In the genomic region with DNA sequence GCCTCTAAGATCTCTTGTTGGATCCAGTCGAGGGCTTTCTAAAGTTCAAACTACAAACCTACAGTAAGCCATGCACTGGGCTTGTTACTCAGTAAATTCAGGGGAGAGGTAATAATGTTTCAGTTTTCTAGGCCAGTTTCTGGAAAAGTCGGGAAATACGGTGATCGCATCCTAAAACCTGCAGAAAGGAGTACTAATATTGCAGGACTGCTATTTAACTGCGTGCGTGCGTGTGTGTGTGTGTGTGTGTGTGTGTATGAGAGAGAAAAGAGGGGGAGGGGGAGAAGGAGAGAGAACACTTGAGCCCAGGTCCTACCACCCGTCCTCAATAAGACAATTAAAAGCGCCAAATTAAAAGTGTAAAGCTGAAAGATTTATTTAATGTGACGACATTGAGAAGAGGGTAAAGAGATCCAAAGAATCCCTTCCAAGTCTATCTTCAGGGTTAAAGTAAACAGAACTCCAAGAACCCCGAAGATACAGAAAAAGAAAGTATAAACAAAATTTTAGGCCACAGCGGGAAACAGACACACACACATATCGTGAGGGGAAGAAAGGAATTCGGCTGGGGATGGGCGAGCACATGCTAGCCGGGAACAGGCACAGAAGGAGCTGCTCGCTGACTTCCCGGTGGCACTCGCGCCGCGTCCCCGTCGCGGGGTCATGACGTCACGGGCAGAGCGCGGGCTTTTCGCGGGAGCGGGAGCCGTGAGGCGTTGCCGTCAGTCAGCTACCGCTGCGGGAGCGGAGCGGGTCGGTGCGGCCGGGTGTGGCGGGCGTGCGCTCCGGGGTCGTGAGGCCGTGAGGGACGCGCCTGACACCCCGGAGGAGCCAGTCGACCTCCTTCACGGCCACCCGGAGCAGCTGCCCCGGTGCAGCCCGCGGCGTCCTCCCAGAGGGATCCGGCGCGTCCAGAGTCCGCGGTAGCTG, we compare ENCODE assay signal across 8 mouse cellular contexts. TPM values are rescaled to one million over a fixed set of nuclear protein-coding genes. Genes with fewer than 3 reads are reported as not detected.
A peak's percentile ranks its signal among the peaks of the same experiment; 100 is the strongest.
DNase-seq lines count a peak whose midpoint lies in the region; ATAC-seq lines count a peak whose summit lies in the region.

A gene (plus strand): TSS at position 694 of the 930 bp plus-strand sequence.

- H3K9ac ChIP-seq in embryonic facial prominence, embryonic 14.5 days (ENCODE audit: low read depth, low read length): peak within 1 kb of the TSS; percentile 91
- peak within 1 kb of the TSS; percentile 81 for H3K9ac ChIP-seq in kidney, embryonic 14.5 days (ENCODE audit: low read depth, low read length)
- H3K9ac ChIP-seq in limb, embryonic 15.5 days: peak within 1 kb of the TSS; percentile 60

- peak; percentile 87 for DNase-seq in 3T3-L1 (ENCODE audit: low read depth, low spot score)
- peak; percentile 89 for DNase-seq in adrenal gland, postnatal 4 days (ENCODE audit: low spot score in 2 of 2)
- peak; percentile 93 for DNase-seq in embryonic facial prominence, embryonic 14.5 days (ENCODE audit: low spot score)
- peak; percentile 77 to 85 for DNase-seq in heart, adult 9 months (ENCODE audit: low spot score in 2 of 2)
- peak; percentile 71 to 83 for DNase-seq in monocyte, adult 2 months (ENCODE audit: low read depth in 1 of 2, low spot score in 2 of 2)
- peak; percentile 84 to 87 for DNase-seq in spleen, postnatal 36 days (ENCODE audit: low spot score in 2 of 2)

- ATAC-seq in embryonic facial prominence, embryonic 14.5 days (ENCODE audit: low read depth): peak; percentile 92
- ATAC-seq in kidney, embryonic 14.5 days (ENCODE audit: low FRiP score, low TSS enrichment): peak; percentile 96
- peak; percentile 77; the same call in 1 of the 2 replicates for ATAC-seq in limb, embryonic 15.5 days (ENCODE audit: insufficient number of reproducible peaks, low FRiP score, low TSS enrichment, low read depth)

- peak within 1 kb of the TSS; percentile 87 for H3K4me3 ChIP-seq in embryonic facial prominence, embryonic 14.5 days (ENCODE audit: low read depth, low read length)
- peak within 1 kb of the TSS; percentile 57 for H3K4me3 ChIP-seq in kidney, embryonic 14.5 days (ENCODE audit: low read length)
- H3K4me3 ChIP-seq in limb, embryonic 15.5 days: peak within 1 kb of the TSS; percentile 70

- WGBS in embryonic facial prominence, embryonic 14.5 days: 12% methylated on average over 29 of the region's 63 CpGs
- 6% methylated on average over 63 of the region's 63 CpGs for WGBS in kidney, embryonic 14.5 days
- 5% methylated on average over 61 of the region's 63 CpGs for WGBS in limb, embryonic 15.5 days

- H3K4me2 ChIP-seq in embryonic facial prominence, embryonic 14.5 days (ENCODE audit: low read depth, low read length): peak within 1 kb of the TSS; percentile 70
- H3K4me2 ChIP-seq in kidney, embryonic 14.5 days (replicated peaks; ENCODE audit: low read depth, low read length): peak within 1 kb of the TSS; percentile 64
- H3K4me2 ChIP-seq in limb, embryonic 15.5 days: peak within 1 kb of the TSS; percentile 46

- H3K36me3 ChIP-seq in embryonic facial prominence, embryonic 14.5 days (ENCODE audit: control insufficient read depth, insufficient read depth, low read length): no peaks in the 10 kb centered on the region
- H3K36me3 ChIP-seq in kidney, embryonic 14.5 days (ENCODE audit: control insufficient read depth, insufficient read depth, low read length): no peaks in the 10 kb centered on the region
- H3K36me3 ChIP-seq in limb, embryonic 15.5 days: no peaks in the 10 kb centered on the region

- H3K27me3 ChIP-seq in embryonic facial prominence, embryonic 14.5 days (replicated peaks; ENCODE audit: control insufficient read depth, insufficient read depth, low read length): no peaks in the 10 kb centered on the region
- no peaks in the 10 kb centered on the region for H3K27me3 ChIP-seq in kidney, embryonic 14.5 days (ENCODE audit: control insufficient read depth, insufficient read depth, low read length)
- H3K27me3 ChIP-seq in limb, embryonic 15.5 days: no peaks in the 10 kb centered on the region

- no peaks in the 10 kb centered on the region for H3K9me3 ChIP-seq in embryonic facial prominence, embryonic 14.5 days (ENCODE audit: control insufficient read depth, low read length)
- no peaks in the 10 kb centered on the region for H3K9me3 ChIP-seq in kidney, embryonic 14.5 days (ENCODE audit: control insufficient read depth, low read length)
- no peaks in the 10 kb centered on the region for H3K9me3 ChIP-seq in limb, embryonic 15.5 days

- H3K27ac ChIP-seq in embryonic facial prominence, embryonic 14.5 days (replicated peaks; ENCODE audit: low read depth, low read length): peak within 1 kb of the TSS; percentile 83
- H3K27ac ChIP-seq in kidney, embryonic 14.5 days (ENCODE audit: low read depth, low read length): peak within 1 kb of the TSS; percentile 43; the same call in 1 of the 2 replicates
- peak within 1 kb of the TSS; percentile 74 for H3K27ac ChIP-seq in limb, embryonic 15.5 days

- 0 out of 2 replicates have a peak, but pooled peaks cover 7% of the 10 kb centered on the region for H3K4me1 ChIP-seq in embryonic facial prominence, embryonic 14.5 days (ENCODE audit: control insufficient read depth, insufficient read depth, low read length)
- H3K4me1 ChIP-seq in kidney, embryonic 14.5 days (ENCODE audit: control insufficient read depth, insufficient read depth, low read length): peaks cover 4% of the 10 kb centered on the region; the same call in 1 of the 2 replicates
- H3K4me1 ChIP-seq in limb, embryonic 15.5 days: peaks cover 8% of the 10 kb centered on the region; the same call in 1 of the 2 replicates

RNA-seq across cellular contexts. Expression of the gene that starts here (rescaled TPM):
- total RNA-seq in adrenal gland, postnatal 4 days (2021): 10 to 100 TPM; 25.3 to 27.3 TPM
- 14.5 and 21.0 TPM in 2 replicates for polyA plus RNA-seq in embryonic facial prominence, embryonic 14.5 days (2014; fragmentation: Nextera tagmentation; extraction: Ambion mirVana)
- polyA plus RNA-seq in kidney, embryonic 14.5 days (2014; fragmentation: Nextera tagmentation; extraction: Ambion mirVana): 24.5 and 28.6 TPM in 2 replicates
- polyA plus RNA-seq in limb, embryonic 15.5 days (2015; fragmentation: Nextera tagmentation; extraction: Ambion mirVana): 17.6 and 19.3 TPM in 2 replicates

Comparison
In these comparisons a context has a peak if more than half of its experiments do, and no peak if none do; other contexts are left out.
1. Peak in every context shown above with its lines: DNase-seq, ATAC-seq, H3K4me3 ChIP-seq and H3K27ac ChIP-seq.